Mouse (Mus musculus) embryonic facial prominence, embryonic 10.5 days (tissue): Measurements from ENCODE around the gene Cpeb4. TPM values are rescaled to one million over a fixed set of nuclear protein-coding genes. Genes with fewer than 3 reads are reported as not detected.

ENCODE experiments used
- DNase-seq: peaks from one replicate; pipeline ENCODE4 v3.0.0-alpha.2; 2017; ENCODE audit warnings: low spot score
- H3K27ac ChIP-seq: fragments of 300-500 bp; sonication (generic); replicated peaks from 2 replicates; pipeline ENCODE4 v1.5.1; 2016; ENCODE audit warnings: mild to moderate bottlenecking
- H3K27me3 ChIP-seq: fragments of 300-500 bp; sonication (generic); replicated peaks from 2 replicates; pipeline ENCODE4 v1.6.1; 2016; ENCODE audit warnings: low read depth, mild to moderate bottlenecking; ENCODE audit not compliant: poor library complexity, severe bottlenecking
- H3K36me3 ChIP-seq: fragments of 300-500 bp; sonication (generic); replicated peaks from 2 replicates; pipeline ENCODE4 v1.6.1; 2016; ENCODE audit warnings: mild to moderate bottlenecking, moderate library complexity
- H3K4me1 ChIP-seq: fragments of 300-500 bp; sonication (generic); 2 replicates; pipeline ENCODE4 v1.6.1; 2016
- H3K4me3 ChIP-seq: fragments of 300-500 bp; sonication (generic); 2 replicates; pipeline ENCODE4 v1.5.1; 2016; ENCODE audit warnings: mild to moderate bottlenecking, moderate library complexity
- H3K9me3 ChIP-seq: fragments of 300-500 bp; sonication (generic); 2 replicates; pipeline ENCODE4 v1.6.1; 2016; ENCODE audit warnings: mild to moderate bottlenecking
- WGBS: fragments of 180-500 bp; shearing (Covaris S2); methylation state at CpG from one replicate; pipeline ENCODE4 v1.1.7; 2016; 5-methylcytosine and 5-hydroxymethylcytosine counted together
- polyA plus RNA-seq: library from polyadenylated mRNA; unstranded; fragments of >200 nt; fragmentation: Nextera tagmentation; extraction: Ambion mirVana; gene quantifications from 2 replicates; pipeline ENCODE4 v1.2.1, GENCODE M21; 2016

Cpeb4 gene
- polyA plus RNA-seq, 1 experiment from 2014 or later = 2.7 TPM

GRCm38 (mm10) chr11:31888229-31888628, 16.2 kb downstream of the Cpeb4 start:
- DNase-seq = no peak
- H3K27ac ChIP-seq = no peak overlapping the region
- no peak overlapping the region for H3K4me3 ChIP-seq
- H3K27me3 ChIP-seq = no peaks in the 10 kb centered on the region
- no peaks in the 10 kb centered on the region for H3K36me3 ChIP-seq
- WGBS = 86% methylated on average over 1 of the region's 1 CpGs
- no peaks in the 10 kb centered on the region for H3K9me3 ChIP-seq
- H3K4me1 ChIP-seq = no peaks in the 10 kb centered on the region

- DNase-seq = no peak
- 53% methylated on average over 3 of the region's 3 CpGs for WGBS
- Histone ChIP-seq H3K4me1 (no peaks in the 10 kb centered on the region), H3K27me3 (no peaks in the 10 kb centered on the region), H3K4me3 (no peak overlapping the region), H3K9me3 (no peaks in the 10 kb centered on the region), H3K27ac (no peak overlapping the region), H3K36me3 (no peaks in the 10 kb centered on the region)
Measured at GRCm38 (mm10) chr11:31892152-31892551, 20.1 kb downstream of the Cpeb4 start.

GRCm38 (mm10) chr11:31893639-31894038, 21.6 kb downstream of the Cpeb4 start:
- WGBS = 87% methylated on average over 2 of the region's 2 CpGs
- Histone ChIP-seq H3K9me3 (no peaks in the 10 kb centered on the region), H3K27me3 (no peaks in the 10 kb centered on the region), H3K27ac (no peak overlapping the region), H3K4me3 (no peak overlapping the region), H3K4me1 (no peaks in the 10 kb centered on the region), H3K36me3 (no peaks in the 10 kb centered on the region)
- no peak for DNase-seq

- Histone ChIP-seq H3K27ac (no peak overlapping the region), H3K27me3 (no peaks in the 10 kb centered on the region), H3K36me3 (no peaks in the 10 kb centered on the region), H3K4me1 (peaks cover 3% of the 10 kb centered on the region; the same call in 1 of the 2 replicates), H3K4me3 (no peak overlapping the region), H3K9me3 (no peaks in the 10 kb centered on the region)
- no peak for DNase-seq
- WGBS = 75% methylated on average over 4 of the region's 4 CpGs
Measured at GRCm38 (mm10) chr11:31896065-31896792, 24.2 kb downstream of the Cpeb4 start.

- H3K9me3 ChIP-seq = no peaks in the 10 kb centered on the region
- DNase-seq = no peak
- H3K27ac ChIP-seq = no peak overlapping the region
- H3K4me1 ChIP-seq = peaks cover 3% of the 10 kb centered on the region; the same call in 1 of the 2 replicates
- no peaks in the 10 kb centered on the region for H3K27me3 ChIP-seq
- H3K4me3 ChIP-seq = no peak overlapping the region
- WGBS = 92% methylated on average over 3 of the region's 3 CpGs
- H3K36me3 ChIP-seq = no peaks in the 10 kb centered on the region
Measured at GRCm38 (mm10) chr11:31896905-31897304, 24.9 kb downstream of the Cpeb4 start.

- peaks cover 3% of the 10 kb centered on the region; the same call in 1 of the 2 replicates for H3K4me1 ChIP-seq
- H3K27ac ChIP-seq = no peak overlapping the region
- H3K9me3 ChIP-seq = no peaks in the 10 kb centered on the region
- H3K36me3 ChIP-seq = no peaks in the 10 kb centered on the region
- DNase-seq = no peak
- no peaks in the 10 kb centered on the region for H3K27me3 ChIP-seq
- no peak overlapping the region for H3K4me3 ChIP-seq
Measured at GRCm38 (mm10) chr11:31899166-31899565, 27.2 kb downstream of the Cpeb4 start.

GRCm38 (mm10) chr11:31900736-31901135, 28.7 kb downstream of the Cpeb4 start:
- Histone ChIP-seq H3K27ac (no peak overlapping the region), H3K27me3 (no peaks in the 10 kb centered on the region), H3K36me3 (no peaks in the 10 kb centered on the region), H3K4me1 (peaks cover 3% of the 10 kb centered on the region; the same call in 1 of the 2 replicates), H3K4me3 (no peak overlapping the region), H3K9me3 (no peaks in the 10 kb centered on the region)
- 18% methylated on average over 1 of the region's 1 CpGs for WGBS
- DNase-seq = no peak

GRCm38 (mm10) chr11:31902251-31903001, 30.4 kb downstream of the Cpeb4 start:
- Histone ChIP-seq H3K4me3 (no peak overlapping the region), H3K9me3 (no peaks in the 10 kb centered on the region), H3K27ac (no peak overlapping the region), H3K36me3 (no peaks in the 10 kb centered on the region), H3K27me3 (no peaks in the 10 kb centered on the region), H3K4me1 (peaks cover 3% of the 10 kb centered on the region; the same call in 1 of the 2 replicates)
- DNase-seq = no peak
- 75% methylated on average over 1 of the region's 1 CpGs for WGBS

GRCm38 (mm10) chr11:31906499-31906898, 34.5 kb downstream of the Cpeb4 start:
- Histone ChIP-seq H3K9me3 (no peaks in the 10 kb centered on the region), H3K4me1 (no peaks in the 10 kb centered on the region), H3K27ac (no peak overlapping the region), H3K4me3 (no peak overlapping the region), H3K27me3 (no peaks in the 10 kb centered on the region), H3K36me3 (no peaks in the 10 kb centered on the region)
- no peak for DNase-seq

- Histone ChIP-seq H3K27ac (no peak overlapping the region), H3K4me3 (no peak overlapping the region), H3K27me3 (no peaks in the 10 kb centered on the region), H3K9me3 (no peaks in the 10 kb centered on the region), H3K36me3 (no peaks in the 10 kb centered on the region), H3K4me1 (no peaks in the 10 kb centered on the region)
- no peak for DNase-seq
- 61% methylated on average over 1 of the region's 1 CpGs for WGBS
Measured at GRCm38 (mm10) chr11:31907650-31908049, 35.6 kb downstream of the Cpeb4 start.

- H3K9me3 ChIP-seq = no peaks in the 10 kb centered on the region
- no peak overlapping the region for H3K27ac ChIP-seq
- H3K27me3 ChIP-seq = no peaks in the 10 kb centered on the region
- no peaks in the 10 kb centered on the region for H3K4me1 ChIP-seq
- no peak for DNase-seq
- no peaks in the 10 kb centered on the region for H3K36me3 ChIP-seq
- no peak overlapping the region for H3K4me3 ChIP-seq
Measured at GRCm38 (mm10) chr11:31912958-31913357, 40.9 kb downstream of the Cpeb4 start.

- no peaks in the 10 kb centered on the region for H3K27me3 ChIP-seq
- no peak overlapping the region for H3K27ac ChIP-seq
- H3K36me3 ChIP-seq = peaks cover 8% of the 10 kb centered on the region
- H3K9me3 ChIP-seq = no peaks in the 10 kb centered on the region
- no peaks in the 10 kb centered on the region for H3K4me1 ChIP-seq
- 84% methylated on average over 1 of the region's 1 CpGs for WGBS
- no peak overlapping the region for H3K4me3 ChIP-seq
- DNase-seq = no peak
Measured at GRCm38 (mm10) chr11:31917769-31918168, 45.8 kb downstream of the Cpeb4 start.

GRCm38 (mm10) chr11:31930051-31930450, 58.0 kb downstream of the Cpeb4 start:
- Histone ChIP-seq H3K4me1 (peaks cover 4% of the 10 kb centered on the region), H3K27me3 (no peaks in the 10 kb centered on the region), H3K27ac (no peak overlapping the region), H3K4me3 (no peak overlapping the region), H3K9me3 (no peaks in the 10 kb centered on the region), H3K36me3 (peaks cover 40% of the 10 kb centered on the region)
- no peak for DNase-seq
- 95% methylated on average over 10 of the region's 10 CpGs for WGBS
